Mouse (Mus musculus): ENCODE measurements at regions not wholly inside any gene's neighbourhood (a gene's known extent, or its start where the extent isn't known, plus 50 kb on each side); places are given as distances from the start of the nearest gene placed in this dataset.

GRCm38 (mm10) chr3:101163160-101163990 lies 53.3 kb upstream of the Ptgfrn start:
- ATAC-seq (replicated peaks; ENCODE audit: poor library complexity, severe bottlenecking) = no peak

- ATAC-seq (replicated peaks; ENCODE audit: poor library complexity, severe bottlenecking) = no peak
Measured at GRCm38 (mm10) chr3:101162536-101163159, 52.6 kb upstream of the Ptgfrn start.

- no peak for ATAC-seq (replicated peaks; ENCODE audit: poor library complexity, severe bottlenecking)
Measured at GRCm38 (mm10) chr3:101161941-101162531, 52.0 kb upstream of the Ptgfrn start.

GRCm38 (mm10) chr3:101161421-101161940 lies 51.4 kb upstream of the Ptgfrn start:
- no peak for ATAC-seq (replicated peaks; ENCODE audit: poor library complexity, severe bottlenecking)
